Mouse (Mus musculus): ENCODE measurements at regions not wholly inside any gene's neighbourhood (a gene's known extent, or its start where the extent isn't known, plus 50 kb on each side); places are given as distances from the start of the nearest gene placed in this dataset.

DNA sequence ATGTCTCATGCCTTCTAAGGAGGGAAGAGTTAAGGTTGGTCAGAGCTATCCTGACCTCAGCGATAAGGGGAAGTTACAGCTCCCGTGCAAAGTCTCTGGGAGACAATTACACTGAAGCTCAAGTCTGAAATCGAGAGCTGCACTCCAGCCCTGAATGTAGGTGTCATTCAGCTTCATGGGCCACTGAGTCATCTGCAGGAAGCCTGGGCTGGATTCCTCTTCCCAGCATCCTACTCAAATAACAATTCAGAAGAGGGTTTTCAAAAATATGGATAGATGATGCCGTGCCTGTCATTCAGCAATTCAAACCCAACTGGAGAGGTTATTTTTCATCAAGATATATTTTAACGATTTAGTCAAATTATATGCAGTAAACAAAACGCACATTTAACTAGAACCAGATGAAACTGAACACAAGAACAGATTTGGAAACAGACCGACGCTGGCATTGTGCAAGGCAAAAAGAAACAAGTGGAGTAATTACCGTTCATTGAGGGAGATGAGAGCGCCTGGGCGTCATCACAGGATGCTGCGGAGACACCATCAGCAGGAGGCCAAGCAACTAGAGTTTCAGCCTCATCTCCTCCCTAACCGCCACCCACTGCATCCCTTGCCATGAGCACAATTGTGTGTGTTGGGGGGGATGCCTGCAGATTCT lies 57.8 kb upstream of the Cfap46 start:
- no peak for DNase-seq (ENCODE audit: extremely low spot score)

DNA sequence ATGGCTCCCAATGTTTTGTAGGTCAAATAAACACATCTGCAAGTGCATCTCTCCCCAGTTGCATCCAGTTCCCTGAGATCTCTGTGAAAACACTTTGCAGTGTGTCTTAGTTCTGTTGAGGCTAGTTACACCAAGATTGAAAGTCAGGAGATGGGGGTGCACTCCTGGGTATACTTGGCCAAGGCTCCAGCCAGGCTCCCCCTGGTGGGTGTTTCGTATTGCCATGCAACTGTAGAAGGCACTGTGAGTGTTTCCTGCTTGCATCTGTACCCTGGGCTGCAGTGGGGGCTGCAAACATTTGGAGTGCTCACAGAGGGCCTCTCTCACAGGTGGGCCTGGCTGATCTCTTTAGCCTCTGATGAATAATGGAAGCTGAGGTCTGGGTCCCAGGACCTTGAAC lies 63.2 kb upstream of the Cfap46 start:
- DNase-seq (ENCODE audit: extremely low spot score): peak; percentile 12

DNA sequence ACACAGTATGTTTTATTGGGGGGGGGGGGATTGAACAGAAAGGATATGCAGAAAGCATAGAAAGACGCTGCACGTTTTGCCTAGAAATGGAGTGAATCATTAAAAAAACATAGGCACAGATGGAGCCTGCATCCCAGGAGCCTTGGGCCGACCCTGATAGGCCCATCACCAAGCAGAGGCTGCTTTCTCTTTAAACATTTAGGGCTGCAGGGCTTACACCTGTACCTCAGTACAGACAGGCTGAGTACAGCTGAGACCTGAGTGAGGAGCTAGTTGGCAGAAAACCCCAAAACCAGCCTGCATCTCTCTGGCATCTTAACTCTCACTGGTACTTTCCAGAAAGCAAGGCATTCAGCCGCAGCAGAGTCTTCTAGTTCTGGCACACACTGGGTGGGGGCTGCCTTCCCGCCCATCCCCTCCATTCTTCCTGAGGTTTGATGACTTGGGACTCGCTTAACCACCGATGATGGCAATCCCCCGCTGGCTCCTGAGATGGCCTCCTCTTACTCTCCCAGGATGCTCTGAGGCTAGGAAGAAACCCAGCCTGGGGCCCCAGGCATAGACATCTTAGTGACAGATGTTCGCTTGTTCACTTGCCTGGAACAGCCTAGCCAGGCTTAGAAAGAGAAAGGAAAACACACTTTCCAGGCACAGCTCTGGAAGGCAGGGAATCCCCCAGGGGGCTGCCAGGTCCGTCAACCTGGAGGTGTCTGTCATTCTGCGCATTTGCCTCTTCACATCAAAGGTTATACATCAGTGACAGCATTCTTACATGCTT lies 63.9 kb upstream of the Cfap46 start:
- no peak for DNase-seq (ENCODE audit: extremely low spot score)

DNA sequence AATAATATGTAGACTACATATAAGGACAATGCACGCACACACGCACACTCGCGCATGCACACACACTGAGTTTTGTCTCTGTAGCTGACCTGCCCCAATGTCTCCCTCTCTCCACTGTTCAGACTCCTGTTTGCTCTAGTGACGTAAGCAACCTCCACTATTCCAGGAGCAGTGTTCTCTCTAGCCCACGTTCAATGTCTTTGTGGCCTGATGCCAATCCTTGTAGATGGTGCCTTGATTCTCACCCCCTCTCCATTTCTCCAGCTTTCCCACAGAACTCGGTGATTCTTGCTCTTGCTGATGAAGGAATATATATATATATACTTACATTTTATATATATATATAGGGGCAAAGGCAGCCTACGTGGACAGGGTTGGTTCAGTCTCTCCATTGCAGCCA lies 71.4 kb upstream of the Cfap46 start:
- DNase-seq (ENCODE audit: extremely low spot score): no peak

DNA sequence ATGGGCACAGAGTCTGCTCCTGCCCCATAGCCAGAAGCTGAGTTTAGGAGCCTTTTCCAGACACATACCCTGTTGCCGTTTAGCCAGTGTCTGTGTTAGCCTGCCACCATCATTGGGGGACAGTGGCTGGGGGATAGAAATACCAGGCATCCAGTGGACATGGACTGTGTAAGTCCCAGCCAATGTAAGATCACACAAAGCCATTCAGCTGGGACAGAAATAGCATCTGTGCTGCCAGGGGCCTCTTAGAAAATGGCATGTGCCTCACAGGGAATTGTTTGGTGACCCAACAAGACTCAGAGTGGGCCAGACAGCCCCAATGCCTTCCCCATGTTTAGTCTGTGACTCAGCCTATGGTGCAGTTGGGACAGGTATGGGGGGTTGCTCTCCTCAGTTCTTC lies 71.5 kb upstream of the Adgra1 start:
- no peak for DNase-seq (ENCODE audit: extremely low spot score)

DNA sequence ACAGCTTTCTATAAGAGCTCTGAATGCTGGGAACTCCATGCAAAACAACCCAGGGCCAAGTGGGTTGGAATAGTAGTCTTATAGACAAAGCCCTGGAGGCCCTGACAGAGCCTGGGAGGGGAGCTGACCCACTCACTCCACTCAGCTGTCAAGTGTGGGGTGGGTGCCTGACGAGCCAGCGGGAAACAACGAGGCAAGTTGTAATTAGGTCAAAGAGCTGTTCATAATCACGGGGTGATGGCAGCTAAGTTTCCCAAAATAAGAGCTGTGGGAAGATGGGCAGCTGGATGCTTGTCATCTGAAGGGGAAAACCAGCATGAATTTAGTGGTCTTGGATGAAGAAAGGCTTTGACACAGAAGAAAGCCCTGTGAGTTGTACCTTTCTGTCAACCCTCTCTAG lies 70.7 kb upstream of the Adgra1 start:
- DNase-seq (ENCODE audit: extremely low spot score): no peak

- no peak for DNase-seq (ENCODE audit: extremely low spot score)
These were observed 67.7 kb upstream of the Adgra1 start for GRCm38 (mm10) chr7:139766296-139766695.

DNA sequence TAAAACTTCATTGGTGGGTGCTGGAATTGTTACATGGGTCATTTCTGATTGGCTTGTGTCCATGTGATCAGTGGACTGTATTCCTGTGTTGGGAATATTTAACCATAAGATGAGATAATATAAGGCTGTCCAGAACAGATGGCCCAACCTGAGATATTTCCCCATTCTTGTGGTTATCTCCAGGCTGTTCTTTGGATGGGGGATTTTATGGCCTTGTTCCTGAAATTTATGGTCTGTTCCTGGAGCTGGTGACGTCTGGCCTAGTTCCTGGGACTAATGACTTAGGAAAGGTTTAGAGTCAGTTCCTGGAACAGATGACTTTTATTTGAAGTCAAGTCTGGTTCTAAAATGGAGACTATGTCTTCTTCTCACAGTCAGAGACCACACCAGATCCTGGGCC lies 64.8 kb upstream of the Adgra1 start:
- DNase-seq (ENCODE audit: extremely low spot score): no peak

DNA sequence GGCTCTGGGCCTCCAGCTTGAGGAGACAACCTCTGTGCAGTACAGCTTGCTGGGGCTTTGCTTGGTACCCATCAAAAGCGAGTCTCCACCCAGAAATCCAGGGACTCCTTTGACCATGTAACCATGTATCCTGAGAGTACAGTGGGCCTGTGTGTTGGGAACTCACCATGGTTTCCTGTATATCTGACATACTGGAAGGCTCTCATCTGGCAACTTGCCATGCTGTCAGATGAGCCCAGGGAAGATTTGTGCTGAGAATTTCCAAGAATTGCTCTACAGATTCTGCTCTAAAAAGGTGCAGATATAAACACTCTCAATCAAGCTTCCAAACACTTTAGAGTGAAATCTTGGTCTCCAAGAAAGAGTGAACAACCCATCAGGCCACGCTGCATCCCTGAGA lies 56.7 kb upstream of the Adgra1 start:
- no peak for DNase-seq (ENCODE audit: extremely low spot score)

DNA sequence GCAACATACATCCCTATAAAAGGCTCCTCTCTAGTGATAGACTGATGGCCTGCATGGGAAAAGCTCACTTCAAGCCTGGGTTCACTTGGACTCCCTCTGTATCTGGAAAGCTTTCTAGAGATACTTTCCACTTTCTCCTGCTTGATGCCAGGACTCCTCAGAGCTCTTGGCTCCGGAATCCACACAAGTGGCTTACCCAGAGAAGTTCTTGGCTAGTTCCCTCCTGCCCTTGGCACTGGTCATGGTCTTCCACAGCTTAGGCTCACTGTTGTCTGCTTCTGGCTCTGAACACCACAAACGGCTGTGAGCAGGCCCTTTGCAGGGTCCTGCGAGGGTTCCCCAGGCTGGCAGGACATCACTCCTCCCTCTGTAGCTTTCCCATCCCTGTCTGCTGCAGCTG lies 54.1 kb upstream of the Adgra1 start:
- no peak for DNase-seq (ENCODE audit: extremely low spot score)

DNA sequence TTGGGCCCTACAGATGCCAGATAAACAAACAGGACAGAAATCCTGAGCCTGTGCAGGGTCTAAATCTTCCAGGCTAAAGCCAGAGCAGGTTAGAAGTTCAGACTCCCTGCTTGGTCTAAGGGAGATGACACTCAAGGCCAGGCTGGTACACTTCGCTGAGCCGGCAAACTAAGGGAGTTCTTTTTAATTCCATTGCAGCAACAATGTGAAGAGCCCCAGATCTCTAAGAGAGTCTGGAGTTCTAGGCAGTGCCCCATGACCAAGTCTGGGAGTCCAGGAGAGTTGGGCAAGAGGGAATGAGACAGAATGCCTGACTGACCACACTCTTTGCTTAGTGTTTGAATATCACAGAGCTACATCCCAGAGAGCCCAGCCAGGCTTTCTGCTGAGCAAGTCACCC lies 52.5 kb upstream of the Adgra1 start:
- no peak for DNase-seq (ENCODE audit: extremely low spot score)

All from embryo, embryonic 9.5 days (tissue).